Mouse (Mus musculus) liver, postnatal 0 days (tissue): ENCODE results near the gene Napsa.

ENCODE experiments used
- CTCF ChIP-seq: sonication (generic); IDR thresholded peaks from 2 replicates; pipeline ENCODE4 v1.5.1; 2016; ENCODE audit warnings: antibody characterized with exemption, low read depth
- EP300 ChIP-seq: IDR thresholded peaks from 2 replicates; pipeline ENCODE4 v1.6.1; 2016; ENCODE audit warnings: antibody characterized with exemption, low read depth, mild to moderate bottlenecking

- TF ChIP-seq CTCF (no peak), EP300 (no peak)
Measured at GRCm38 (mm10) chr7:44584921-44585320, 12.7 kb downstream of the Napsa start.
